Comparison of ENCODE assay signal across 17 mouse cellular contexts in genomic region chr1:183312076-183312475, GRCm38 (mm10).
"Had no signal": no experiment of that assay in that cellular context is flagged by ENCODE, and none has a peak within 500 bp of the region (broad histone marks: within the 10 kb centered on the region; RNA-seq: fewer than 3 reads in every experiment).

No protein-coding gene starts in this region.

- DNase-seq: lung, adult 2 months; lung, postnatal 14 days; lung, postnatal 36 days; right cerebral cortex, postnatal 14 days; thymus, adult 2 months; thymus, postnatal 25 days; thymus, postnatal 4 days had no signal

- ATAC-seq: lung, postnatal 0 days; midbrain, embryonic 13.5 days; midbrain, embryonic 15.5 days had no signal

- H3K27me3 ChIP-seq: lung, embryonic 15.5 days; megakaryocyte, embryonic 14.5 days; midbrain, embryonic 13.5 days; midbrain, embryonic 15.5 days; neural tube, embryonic 12.5 days; stomach, embryonic 15.5 days had no signal

- H3K4me2 ChIP-seq: lung, embryonic 15.5 days; midbrain, embryonic 11.5 days; midbrain, embryonic 13.5 days; midbrain, embryonic 15.5 days; neural tube, embryonic 12.5 days; stomach, embryonic 15.5 days had no signal

- H3K27ac ChIP-seq: lung, embryonic 15.5 days; macrophage; midbrain, embryonic 13.5 days; midbrain, embryonic 15.5 days; neural tube, embryonic 12.5 days; stomach, embryonic 15.5 days; stomach, postnatal 0 days had no signal

- H3K4me1 ChIP-seq: lung, embryonic 15.5 days; midbrain, embryonic 13.5 days; midbrain, embryonic 15.5 days; neural tube, embryonic 12.5 days; stomach, embryonic 15.5 days had no signal

- H3K4me3 ChIP-seq: lung, embryonic 15.5 days; megakaryocyte, embryonic 14.5 days; midbrain, embryonic 13.5 days; midbrain, embryonic 15.5 days; neural tube, embryonic 12.5 days; stomach, embryonic 15.5 days had no signal

- H3K9ac ChIP-seq: lung, embryonic 15.5 days; midbrain, embryonic 13.5 days; midbrain, embryonic 15.5 days; neural tube, embryonic 12.5 days; stomach, embryonic 15.5 days had no signal

- H3K9me3 ChIP-seq: lung, embryonic 15.5 days; megakaryocyte, embryonic 14.5 days; midbrain, embryonic 13.5 days; midbrain, embryonic 15.5 days; neural tube, embryonic 12.5 days; stomach, embryonic 15.5 days had no signal
